Mouse (Mus musculus) naive thymus-derived CD4-positive, alpha-beta T cell, adult 5 months (primary cell): ENCODE data around the gene Csrnp2. TPM values are rescaled to one million over a fixed set of nuclear protein-coding genes. Genes with fewer than 3 reads are reported as not detected.

Experiments
- polyA plus RNA-seq: library from polyadenylated mRNA; unstranded; fragments of 100-300 nt; shearing (Covaris generic); gene quantifications from one replicate; pipeline ENCODE4 v1.2.1, GENCODE M21; 2017

The Csrnp2 gene
- polyA plus RNA-seq: 21.0 TPM

DNA sequence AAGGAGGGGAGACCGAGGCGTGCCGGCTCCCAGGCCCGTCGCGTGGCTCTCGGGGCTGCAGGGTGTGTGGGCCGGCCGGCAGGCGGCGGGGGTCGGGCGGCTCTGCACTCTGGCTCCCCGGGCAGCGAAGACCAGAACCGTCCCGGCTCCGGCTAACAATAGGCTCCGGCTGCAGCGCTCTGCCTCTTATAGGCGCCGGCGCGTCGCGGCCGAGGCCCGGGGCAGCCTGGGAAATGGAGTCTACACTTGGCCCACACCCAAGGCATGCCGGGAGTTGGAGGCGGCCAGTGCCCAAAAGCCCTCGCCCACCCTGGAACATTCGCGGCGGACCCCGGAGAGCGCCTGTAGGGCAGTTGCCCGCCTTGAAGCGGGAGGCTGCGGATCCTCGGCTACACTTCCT is at the start of gene Csrnp2:
Csrnp2 (minus strand) TSS at position 387 of the 400 bp plus-strand sequence.

DNA sequence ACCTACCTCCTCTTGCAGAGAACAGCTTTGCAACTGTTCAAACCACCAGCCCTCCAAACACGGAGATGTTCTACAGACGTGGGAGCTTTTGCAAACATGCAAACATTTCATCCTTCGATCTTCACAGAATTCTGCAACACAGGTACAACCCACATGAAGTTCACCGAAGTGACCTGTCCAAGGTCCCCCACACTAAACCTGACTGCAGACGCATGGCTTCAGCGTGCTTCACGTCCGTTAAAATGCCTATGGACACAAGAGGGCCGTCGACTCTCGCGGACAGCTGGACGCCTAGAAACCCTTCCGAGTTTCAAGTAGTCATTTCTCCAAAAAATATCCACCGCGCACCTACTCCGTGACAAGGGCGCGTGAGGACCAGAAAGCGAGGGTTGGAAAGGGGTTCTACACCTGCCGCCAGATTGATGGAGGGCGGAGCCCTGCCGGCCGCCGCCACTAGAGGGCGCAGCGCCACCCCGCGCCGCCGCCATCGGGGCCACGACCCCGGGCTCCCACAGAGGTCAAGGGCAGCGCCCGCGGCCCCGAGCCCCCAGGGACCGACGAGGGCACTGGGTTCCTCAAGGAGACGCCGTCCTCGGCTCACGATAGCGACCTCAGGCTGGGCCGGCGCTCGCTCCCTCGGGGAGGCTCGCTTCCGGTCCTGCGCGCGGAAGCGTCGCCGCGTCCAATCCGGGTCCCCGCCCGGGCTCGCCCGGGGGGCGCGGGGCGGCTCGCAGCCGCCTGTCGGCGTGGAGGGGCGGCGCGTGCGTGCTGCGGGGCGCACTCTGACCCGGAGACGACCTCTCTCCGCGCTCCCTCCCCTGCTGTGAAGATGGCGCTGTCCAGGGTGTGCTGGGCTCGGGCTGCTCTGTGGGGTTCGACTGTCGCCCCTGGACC is 26.7 kb downstream of the Csrnp2 start, which contains the start of gene Letmd1:
Letmd1 (plus strand) TSS at position 729 of the 894 bp plus-strand sequence.

Other genes with a start within 250 kb of the Csrnp2 start
- not detected for gene Tmprss12, start 214.7 kb downstream of the Csrnp2 start, polyA plus RNA-seq
- 1.8 TPM for gene Mettl7a1, start 191.3 kb downstream of the Csrnp2 start, polyA plus RNA-seq
- not detected for gene Mettl7a3, start 160.6 kb downstream of the Csrnp2 start, polyA plus RNA-seq
- not detected for gene Methig1, start 142.3 kb downstream of the Csrnp2 start, polyA plus RNA-seq
- not detected for gene Mettl7a2, start 142.3 kb downstream of the Csrnp2 start, polyA plus RNA-seq
- gene Higd1c, start 130.9 kb downstream of the Csrnp2 start, polyA plus RNA-seq: not detected
- gene Gm5475, start 73.3 kb downstream of the Csrnp2 start, polyA plus RNA-seq: 0.14 TPM
- 34.9 TPM for gene Slc11a2, start 70.4 kb downstream of the Csrnp2 start, polyA plus RNA-seq
- 46.0 TPM for gene Letmd1, start 26.5 kb downstream of the Csrnp2 start, polyA plus RNA-seq
- 8.1 TPM for gene Tfcp2, start 56.5 kb upstream of the Csrnp2 start, polyA plus RNA-seq
- gene Pou6f1, start 104.5 kb upstream of the Csrnp2 start, polyA plus RNA-seq: 105 TPM
- gene Dazap2, start 119.9 kb upstream of the Csrnp2 start, polyA plus RNA-seq: 785 TPM
- 0.90 TPM for gene Smagp, start 141.5 kb upstream of the Csrnp2 start, polyA plus RNA-seq
- 544 TPM for gene Bin2, start 174.1 kb upstream of the Csrnp2 start, polyA plus RNA-seq
- not detected for gene Cela1, start 192.4 kb upstream of the Csrnp2 start, polyA plus RNA-seq
- gene Galnt6, start 233.9 kb upstream of the Csrnp2 start, polyA plus RNA-seq: 349 TPM